Mouse (Mus musculus) small intestine, adult 2 months (tissue): ENCODE measurements around the gene Fat3.

ENCODE experiments used
- CTCF ChIP-seq: fragments of 200-500 bp; IDR thresholded peaks from 2 replicates; pipeline ENCODE4 v1.5.1; 2012; ENCODE audit warnings: low read depth, mild to moderate bottlenecking, control low read depth, inconsistent platforms, low read length, moderate library complexity, mixed read lengths; ENCODE audit not compliant: insufficient replicate concordance, insufficient read length; ENCODE audit errors: extremely low read depth
- POLR2A ChIP-seq: fragments of 200-500 bp; IDR thresholded peaks from 2 replicates; pipeline ENCODE4 v1.6.1; 2012; ENCODE audit warnings: low read depth, mild to moderate bottlenecking, control low read depth, inconsistent platforms, low read length, moderate library complexity

- TF ChIP-seq CTCF (no peak), POLR2A (no peak)
Measured at GRCm38 (mm10) chr9:16398734-16399686, 102.1 kb downstream of the Fat3 start.
